Mouse (Mus musculus): ENCODE measurements around the gene Msmb. TPM values are rescaled to one million over a fixed set of nuclear protein-coding genes. Genes with fewer than 3 reads are reported as not detected.
"Not testable (repeated sequence)": the region's sequence is repeated elsewhere in the genome, so short reads cannot be mapped to it uniquely, and the experiment has no call there.

Msmb gene
- total RNA-seq (2014; fragmentation: Nextera tagmentation): not detected in 2 replicates
- not detected in 2 replicates for total RNA-seq (2017)

DNA sequence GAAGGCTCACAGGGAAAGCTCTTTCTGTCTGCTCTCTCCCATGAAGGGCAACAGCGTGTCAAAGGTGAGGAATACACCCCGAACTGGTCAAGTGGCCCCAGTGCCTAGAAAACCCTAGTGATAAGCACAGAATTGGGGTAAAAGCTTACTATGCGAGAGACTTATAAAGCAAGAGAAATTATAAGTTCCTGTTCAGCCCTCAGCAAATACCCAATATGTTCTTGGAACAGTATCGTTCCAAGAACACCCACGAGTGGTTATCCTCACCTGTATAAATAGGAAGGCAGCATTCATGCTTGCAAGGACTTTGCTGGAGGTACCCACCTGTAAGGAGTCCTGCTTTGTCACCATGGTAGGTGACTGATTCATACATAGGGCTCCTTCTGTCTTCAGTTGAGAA is at the start of gene Msmb:
Gene Msmb (plus strand): TSS at position 301 of the 400 bp plus-strand sequence.
- ATAC-seq (replicated peaks; ENCODE audit: poor library complexity, severe bottlenecking): no peak

DNA sequence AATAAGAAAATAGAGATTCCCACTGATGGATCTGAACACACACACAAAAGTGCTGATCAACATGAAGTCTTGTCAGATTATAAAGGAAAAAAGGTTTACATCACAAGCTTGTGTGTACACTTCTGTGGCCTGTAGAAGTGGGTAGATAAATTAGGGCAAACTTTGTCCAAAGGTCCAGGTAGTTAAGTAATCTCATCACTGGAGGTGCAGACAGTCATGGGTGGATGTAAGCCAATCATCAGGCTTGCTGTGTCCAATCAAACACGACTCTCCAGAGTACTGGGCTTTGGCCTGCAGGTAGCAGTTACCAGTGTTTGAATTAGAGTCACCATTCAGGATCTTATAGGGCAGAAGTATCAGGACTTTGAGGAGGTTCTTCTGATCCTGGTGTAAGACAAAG is 48.8 kb upstream of the Msmb start:
- no peak for ATAC-seq (replicated peaks; ENCODE audit: poor library complexity, severe bottlenecking)

DNA sequence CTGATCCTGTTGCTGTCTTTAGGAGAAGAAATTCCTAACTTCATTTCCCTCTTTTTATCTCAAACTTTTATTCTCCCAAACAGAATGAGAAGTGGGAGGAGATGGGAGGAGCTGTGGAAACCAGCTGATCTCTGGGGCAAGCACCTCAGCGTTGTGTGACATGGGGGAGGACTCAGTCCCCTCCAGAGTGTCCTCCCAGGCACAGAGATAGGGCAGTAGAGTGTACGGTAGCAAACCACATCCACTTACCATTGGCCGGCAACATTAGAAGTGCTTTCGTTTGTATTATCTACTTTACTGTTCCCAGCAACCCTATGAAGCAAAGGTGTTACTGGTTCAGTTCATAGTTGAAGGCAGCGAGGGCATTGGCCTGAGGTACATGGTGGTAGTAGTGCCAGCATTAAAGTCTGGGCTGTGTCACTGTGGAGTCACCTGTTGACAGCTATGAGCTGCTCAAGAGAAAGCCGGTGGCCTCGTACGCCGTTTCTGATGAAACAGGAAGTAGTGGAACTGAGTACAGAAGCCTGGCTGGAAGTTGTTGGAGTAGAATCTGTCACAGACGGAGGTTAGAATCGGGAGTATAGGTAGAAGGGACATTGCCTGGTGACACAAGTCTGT is 48.2 kb upstream of the Msmb start:
- ATAC-seq (replicated peaks; ENCODE audit: poor library complexity, severe bottlenecking): peak; percentile 81

DNA sequence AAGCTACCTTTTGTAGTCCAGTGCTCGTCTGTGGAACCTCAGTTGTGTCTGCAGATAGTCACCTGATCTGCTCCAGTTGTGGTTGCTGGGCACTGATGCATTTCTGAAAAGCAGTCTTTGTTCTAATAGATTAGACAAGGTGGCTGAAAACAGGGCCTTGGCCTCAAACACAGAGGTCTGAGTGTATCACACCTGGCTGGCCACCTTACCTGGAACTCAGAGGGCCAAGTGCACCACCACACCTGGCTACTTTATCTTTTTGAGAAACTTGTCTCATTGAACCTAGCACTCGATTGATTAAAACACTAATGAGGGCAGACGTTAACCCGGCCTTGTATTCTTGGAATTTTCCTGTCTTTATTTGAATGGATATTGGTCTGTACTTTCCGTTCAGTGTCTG is 46.2 kb upstream of the Msmb start:
- no peak for ATAC-seq (replicated peaks; ENCODE audit: poor library complexity, severe bottlenecking)

DNA sequence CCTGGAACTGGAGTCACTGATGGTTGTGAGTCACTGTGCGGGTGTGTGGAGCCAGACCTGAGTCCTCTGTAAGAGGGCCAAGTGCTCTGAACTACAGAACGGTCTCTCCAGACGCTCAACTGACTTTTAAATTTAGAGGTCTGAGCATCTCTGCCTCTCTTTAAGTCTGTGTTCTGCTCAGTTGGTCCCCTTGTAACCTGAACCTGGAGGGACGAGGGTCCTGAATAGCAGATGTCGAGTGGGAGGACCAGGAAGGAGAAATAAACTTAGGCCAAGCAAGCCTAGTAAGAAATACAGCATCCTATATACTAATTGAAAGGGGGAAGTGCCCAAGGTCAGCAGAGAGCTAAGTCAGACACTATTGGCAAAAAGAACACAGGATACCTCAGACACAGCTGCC is 45.1 kb upstream of the Msmb start:
- no peak for ATAC-seq (replicated peaks; ENCODE audit: poor library complexity, severe bottlenecking)

DNA sequence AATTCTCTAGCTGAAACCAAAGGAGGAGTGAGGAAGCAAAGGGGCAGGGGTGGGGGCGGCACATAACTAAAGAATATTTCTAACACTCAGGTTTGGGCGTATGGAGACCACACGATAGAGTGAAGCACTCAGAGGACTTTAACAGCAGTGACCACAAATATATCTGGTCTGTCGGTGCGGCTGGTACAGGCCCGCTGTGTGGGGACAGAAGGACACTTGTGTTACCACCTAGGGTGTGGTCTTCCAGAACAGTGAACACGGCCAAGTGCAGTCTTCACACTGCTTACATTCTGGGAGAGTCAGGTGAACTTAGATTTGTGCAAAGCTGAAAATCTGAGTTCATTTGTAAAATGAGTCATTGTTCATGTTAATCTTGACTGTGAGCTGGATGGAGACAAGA is 44.1 kb upstream of the Msmb start:
- no peak for ATAC-seq (replicated peaks; ENCODE audit: poor library complexity, severe bottlenecking)

DNA sequence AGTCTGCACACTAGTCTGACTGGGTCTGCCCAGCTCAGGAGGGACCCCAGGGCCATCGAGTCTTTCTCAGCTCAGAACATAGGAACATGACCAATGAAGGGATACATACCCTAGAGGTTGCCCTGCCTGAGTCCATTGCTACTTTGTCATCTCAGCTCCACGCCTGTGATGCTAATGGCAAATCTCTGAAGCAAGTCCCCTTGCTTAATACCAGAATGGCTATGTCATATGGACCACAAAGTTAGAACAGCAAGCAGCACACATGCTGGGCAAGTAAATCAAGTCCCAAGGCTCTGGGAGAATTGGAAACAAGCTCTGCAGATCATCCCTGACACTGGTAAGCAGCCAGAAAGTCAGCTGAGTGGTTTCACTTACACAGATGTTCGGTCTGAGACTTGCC is 42.9 kb upstream of the Msmb start:
- ATAC-seq (replicated peaks; ENCODE audit: poor library complexity, severe bottlenecking): no peak

DNA sequence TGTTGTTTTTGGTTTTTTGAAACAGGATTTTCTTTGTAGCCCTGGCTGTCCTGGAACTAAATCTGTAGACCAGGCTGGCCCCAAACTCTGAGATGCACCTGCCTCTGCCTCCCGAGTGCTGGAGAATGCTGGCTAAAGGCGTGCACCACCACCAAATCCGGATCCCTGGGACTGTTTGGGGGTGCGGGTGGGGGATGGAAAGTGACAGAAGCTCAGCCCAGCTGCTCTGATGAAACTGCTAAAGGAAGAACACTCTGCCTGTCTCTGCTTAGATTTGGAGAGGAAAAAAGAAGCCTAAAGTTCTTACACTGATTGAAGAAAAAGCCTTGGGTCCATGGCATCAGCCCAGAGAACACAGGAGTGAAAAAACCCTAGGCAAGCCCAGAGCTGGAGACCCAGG is 38.3 kb upstream of the Msmb start:
- ATAC-seq (replicated peaks; ENCODE audit: poor library complexity, severe bottlenecking): no peak

DNA sequence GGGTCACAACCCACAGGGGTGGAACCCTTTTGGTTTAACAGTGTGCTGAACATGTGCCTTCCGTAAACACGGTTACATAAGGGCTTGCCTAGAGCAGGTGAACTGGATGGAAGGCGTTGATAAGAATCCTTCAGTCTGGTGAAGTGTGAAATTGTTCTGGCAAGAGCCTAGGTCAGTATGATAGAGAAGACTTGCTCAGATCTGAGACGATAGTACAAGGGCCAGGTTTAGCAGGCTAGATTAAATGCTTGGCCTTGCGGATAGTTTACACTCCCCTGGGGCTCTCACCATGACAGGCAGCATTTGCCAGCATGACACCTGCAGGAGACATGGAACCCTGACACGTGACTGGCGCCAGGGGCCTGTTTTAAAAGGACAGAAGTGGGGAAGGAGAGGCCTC is 36.2 kb upstream of the Msmb start:
- ATAC-seq (replicated peaks; ENCODE audit: poor library complexity, severe bottlenecking): no peak

DNA sequence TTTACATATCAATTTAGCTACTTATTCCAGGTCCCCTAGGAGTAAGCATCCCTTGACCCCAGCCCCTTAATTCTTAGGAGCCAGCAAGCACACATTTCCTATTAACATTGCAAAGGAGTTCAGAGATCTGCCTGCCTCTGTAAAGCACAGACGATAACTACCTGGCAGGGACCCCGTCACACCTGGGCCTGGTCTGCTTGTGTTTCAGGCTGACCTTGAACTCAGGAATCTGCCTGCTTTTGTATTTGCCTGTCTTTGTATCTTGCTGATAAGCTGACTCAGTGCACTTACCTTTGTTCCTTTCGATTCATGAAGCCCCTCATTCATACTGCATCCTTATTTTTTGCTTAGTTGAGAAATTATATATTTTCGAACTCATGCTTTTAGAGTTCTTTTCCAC is 34.9 kb upstream of the Msmb start:
- ATAC-seq (replicated peaks; ENCODE audit: poor library complexity, severe bottlenecking): no peak

DNA sequence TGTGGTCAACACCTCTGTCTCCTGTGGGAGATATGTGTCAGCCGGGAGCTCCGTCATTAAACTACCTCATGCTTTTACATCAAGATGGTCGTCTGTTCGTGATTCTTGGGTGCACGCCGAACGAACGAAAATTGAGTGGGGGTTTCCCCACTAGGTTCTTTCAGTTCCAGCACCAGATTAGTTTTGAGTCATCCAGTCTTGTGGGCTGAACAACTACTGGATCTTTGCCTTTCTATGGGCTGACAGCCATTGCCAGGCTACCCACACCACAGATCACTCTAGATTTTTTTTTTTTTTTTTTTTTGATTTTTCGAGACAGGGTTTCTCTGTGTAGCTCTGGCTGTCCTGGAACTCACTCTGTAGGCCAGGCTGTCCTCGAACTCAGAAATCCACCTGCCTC is 29.7 kb upstream of the Msmb start:
- not testable (repeated sequence) for ATAC-seq (replicated peaks; ENCODE audit: poor library complexity, severe bottlenecking)

DNA sequence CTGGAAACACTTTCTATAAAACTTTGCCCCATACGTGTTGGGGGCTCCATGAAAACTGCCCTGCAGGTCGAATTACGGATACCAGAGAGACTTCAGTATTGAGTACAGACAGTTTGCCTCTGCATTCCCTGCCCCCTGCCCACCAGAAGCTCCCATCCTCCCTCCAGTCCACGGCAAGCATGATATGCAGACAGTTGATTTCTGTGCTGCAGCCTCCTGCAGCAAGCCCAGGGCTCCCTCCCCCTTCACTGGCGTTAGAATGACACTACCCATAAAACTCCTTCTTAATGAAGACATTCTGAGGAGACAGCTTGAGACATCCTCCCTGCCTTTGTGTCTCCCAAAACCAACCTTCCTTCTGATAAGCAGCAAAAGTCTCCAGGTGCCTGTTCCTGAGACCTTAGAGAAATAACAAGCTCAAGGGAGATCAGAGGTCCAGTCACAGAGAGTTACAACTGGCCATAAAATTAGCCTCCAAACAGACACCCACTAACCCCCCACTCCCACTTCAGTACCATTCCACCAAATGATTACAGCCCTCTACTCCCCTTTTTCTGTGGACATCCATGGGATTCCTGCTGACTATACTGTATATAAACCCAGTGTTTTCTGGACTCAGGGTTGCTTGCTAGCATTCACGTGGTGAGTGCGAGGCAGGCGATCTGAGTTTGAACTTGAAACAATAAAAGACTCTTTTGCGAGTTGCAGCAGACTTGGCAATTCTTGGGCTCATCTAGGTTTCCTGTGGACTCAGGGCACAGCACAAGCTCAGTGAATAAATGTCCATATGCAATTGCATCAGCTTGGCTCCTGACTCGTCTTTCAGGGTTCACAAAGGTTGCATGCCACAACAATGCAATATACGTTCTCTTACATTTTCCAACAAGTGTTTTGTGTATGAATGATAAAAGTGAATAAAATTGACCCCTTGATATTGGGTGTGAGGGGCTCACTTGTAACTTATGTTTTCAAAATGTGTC is 20.6 kb upstream of the Msmb start:
- ATAC-seq (replicated peaks; ENCODE audit: poor library complexity, severe bottlenecking): no peak

DNA sequence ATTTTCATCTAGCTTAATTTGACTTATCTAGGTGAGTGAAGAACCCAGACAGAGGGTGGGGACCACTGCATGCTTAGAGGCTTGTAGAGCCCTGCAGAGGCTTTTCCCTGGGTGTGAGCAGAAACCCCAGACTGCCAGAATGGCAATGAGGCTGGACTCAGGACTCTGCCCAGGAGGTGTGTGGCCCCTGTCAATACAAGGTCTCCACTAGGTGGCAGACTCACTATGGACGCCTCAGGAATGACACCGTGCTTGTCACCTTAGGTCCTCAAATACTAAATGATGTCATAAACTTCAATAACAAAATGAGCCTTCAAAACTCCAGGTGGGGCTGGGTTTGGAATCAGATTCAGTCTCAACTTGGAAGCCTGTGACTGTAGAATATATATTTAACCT is 19.9 kb upstream of the Msmb start:
- ATAC-seq (replicated peaks; ENCODE audit: poor library complexity, severe bottlenecking): peak; percentile 90

DNA sequence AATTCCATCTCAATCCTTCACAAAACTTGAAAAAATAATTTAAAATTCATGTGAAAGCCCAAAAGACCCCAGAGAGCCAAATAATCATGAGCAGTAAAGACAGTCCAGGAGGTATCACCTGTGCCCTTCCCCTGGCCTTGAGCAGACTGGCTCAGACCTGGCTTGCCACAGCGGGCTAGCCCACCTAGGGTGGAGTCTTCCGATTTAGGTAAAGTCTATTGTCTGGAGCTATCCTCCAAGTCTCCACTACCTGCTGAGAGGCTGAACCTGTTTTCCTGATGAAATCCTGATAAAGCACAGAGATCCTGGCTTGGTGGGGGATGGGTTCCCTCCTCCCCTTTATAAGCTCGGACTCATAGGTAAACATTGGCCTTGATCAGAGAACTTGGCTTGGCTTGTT is 17.6 kb upstream of the Msmb start:
- ATAC-seq (replicated peaks; ENCODE audit: poor library complexity, severe bottlenecking): no peak

DNA sequence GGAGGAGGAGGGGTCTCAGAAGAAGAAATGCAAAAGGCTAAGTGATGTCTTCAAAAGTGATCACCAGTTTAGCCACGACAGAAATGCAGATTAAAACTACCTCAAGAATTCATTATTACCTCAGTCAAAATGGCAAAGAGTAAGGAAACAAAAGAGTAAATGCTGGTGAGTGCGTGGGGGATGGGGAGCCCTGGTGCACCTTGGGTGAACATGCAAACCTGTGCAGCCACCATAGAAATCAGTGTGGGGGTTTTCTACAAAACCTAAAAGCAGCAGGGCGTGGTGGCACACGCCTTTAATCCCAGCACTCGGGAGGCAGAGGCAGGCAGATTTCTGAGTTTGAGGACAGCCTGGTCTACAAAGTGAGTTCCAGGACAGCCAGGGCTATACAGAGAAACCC is 16.6 kb upstream of the Msmb start:
- ATAC-seq (replicated peaks; ENCODE audit: poor library complexity, severe bottlenecking): not testable (repeated sequence)

DNA sequence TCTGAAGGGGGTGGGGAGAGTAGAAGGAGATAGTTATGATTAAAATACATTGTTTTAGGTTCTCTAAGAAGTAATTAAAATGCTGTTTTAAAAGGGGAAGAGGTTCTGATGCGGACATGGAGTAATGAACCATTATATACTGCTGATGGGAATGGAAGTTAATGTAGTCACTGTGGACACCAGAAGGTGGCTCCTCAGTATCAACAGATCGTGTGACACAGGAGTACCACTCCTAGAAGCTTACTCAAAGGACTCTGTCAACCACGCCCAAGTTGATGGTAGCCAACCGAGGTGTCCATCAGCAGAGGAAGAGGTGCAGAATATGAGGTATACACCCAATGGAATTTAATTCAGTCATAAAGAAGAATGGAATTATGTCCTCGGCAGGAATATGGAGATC is 13.4 kb upstream of the Msmb start:
- no peak for ATAC-seq (replicated peaks; ENCODE audit: poor library complexity, severe bottlenecking)

DNA sequence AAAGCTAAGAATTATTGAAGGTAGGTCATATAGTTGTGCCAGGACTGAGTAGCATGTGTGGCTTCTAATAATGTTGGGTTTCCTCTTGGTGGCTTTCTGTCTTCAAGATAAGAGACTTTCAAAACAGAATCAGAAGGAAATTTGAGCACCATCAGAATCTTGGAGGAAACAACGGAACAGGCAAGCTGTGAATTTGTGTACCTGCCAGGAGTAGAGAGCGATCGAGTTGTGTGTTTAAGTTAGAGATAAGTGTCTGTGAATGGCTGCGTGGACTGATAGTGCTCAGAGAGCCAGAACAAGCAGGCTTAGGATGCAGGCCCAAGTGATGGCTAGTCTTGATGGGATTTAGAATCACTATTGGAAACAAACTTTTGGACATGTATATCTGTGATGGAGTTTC is 10.0 kb upstream of the Msmb start:
- no peak for ATAC-seq (replicated peaks; ENCODE audit: poor library complexity, severe bottlenecking)

DNA sequence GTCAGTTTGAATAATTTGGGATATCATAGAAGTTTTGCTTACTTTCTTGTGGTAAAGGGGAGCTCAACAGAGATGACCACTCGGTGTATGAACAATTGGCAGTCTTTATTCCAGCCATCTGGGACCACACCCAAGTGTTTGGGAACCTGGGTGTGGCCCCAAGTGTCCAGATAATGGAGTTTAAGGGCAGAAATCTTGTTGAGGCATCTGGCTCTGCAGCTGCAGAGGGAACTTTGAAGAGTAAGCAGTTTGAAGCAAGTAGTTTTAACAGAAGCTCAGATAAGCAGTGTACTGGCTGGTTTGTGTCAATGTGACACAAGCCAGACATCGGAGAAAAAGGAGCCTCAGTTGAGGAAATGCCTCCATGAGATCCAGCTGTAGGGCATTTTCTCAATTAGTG is 7.5 kb upstream of the Msmb start:
- no peak for ATAC-seq (replicated peaks; ENCODE audit: poor library complexity, severe bottlenecking)

DNA sequence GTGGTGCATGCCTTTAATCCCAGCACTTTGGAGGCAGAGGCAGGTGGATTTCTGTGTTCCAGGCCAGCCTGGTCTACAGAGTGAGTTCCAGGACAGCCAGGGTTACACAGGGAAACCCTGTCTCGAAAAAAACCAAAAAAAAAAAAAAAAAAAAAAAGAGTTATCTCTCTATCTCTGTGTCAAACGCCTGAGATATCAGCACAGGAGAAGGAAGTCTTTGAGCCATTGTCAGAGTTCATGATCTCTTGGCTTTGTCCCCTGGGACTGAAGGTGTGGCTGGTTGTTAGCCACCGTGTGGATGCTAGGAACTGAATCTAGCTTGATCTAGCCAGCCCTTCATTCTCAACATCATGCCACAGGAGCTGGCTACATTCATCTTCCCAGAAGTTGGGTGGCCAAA is 5.4 kb upstream of the Msmb start:
- not testable (repeated sequence) for ATAC-seq (replicated peaks; ENCODE audit: poor library complexity, severe bottlenecking)

DNA sequence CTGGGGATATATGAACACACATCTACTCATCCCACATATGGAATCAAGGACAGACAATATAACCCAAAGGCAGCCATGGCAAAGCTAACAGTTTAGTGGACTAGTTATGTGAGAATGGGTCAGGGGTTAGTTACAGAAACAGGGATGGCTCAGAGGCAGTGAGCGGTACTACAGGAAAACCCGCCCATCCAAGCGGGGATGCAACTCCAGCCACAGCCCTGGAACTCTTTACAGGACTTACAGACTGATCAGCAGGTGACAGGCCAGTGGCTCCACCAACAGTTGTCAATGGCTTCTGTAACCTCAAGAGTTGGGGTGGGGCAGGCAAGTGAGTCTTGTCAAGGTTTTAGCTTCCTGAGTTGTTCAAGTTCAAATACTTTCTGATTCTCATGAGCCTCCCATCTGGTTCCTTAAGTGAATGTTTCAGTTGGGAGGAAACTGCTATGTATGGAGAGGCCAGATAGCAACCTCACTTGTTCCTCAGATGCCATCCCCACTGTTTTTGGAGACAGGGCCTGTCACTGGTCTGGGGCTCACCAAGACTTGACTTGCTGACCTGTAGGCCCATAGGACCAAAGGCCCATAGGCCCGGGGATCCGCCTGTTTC is 1.4 kb upstream of the Msmb start:
- ATAC-seq (replicated peaks; ENCODE audit: poor library complexity, severe bottlenecking): no peak

DNA sequence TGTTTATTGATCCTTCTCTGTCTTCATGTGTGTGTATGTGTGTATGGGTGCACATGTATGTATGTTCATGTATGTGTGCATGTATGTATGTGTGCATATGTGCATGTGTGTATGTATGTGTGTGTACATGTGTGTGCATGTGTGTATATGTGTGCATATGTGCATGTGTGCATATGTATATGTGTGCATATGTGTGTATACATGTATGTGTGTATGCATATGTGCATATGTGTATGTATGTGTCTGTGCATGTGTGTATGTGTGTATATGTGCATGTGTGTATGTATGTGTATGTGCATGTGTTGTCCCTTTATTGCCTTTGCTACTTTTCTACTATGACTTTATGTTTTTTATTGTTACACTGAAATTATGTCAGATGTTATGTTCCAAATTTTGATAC is 2.9 kb downstream of the Msmb start:
- ATAC-seq (replicated peaks; ENCODE audit: poor library complexity, severe bottlenecking): no peak
